Mouse (Mus musculus) liver, embryonic 11.5 days (tissue): ENCODE results near the gene Spon1. TPM values are rescaled to one million over a fixed set of nuclear protein-coding genes. Genes with fewer than 3 reads are reported as not detected.

Experiments used
- ATAC-seq: fragments of 200-750 bp; cut with Nextera tagmentation; replicated peaks from 2 replicates; pipeline ENCODE4 v1.8.0; 2017; ENCODE audit warnings: moderate number of reproducible peaks, mild to moderate bottlenecking, moderate TSS enrichment, moderate library complexity; ENCODE audit not compliant: low FRiP score
- DNase-seq: peaks from one replicate; pipeline ENCODE4 v3.0.0-alpha.2; 2017; ENCODE audit warnings: low spot score
- H3K27ac ChIP-seq: fragments of 300-500 bp; sonication (generic); 2 replicates; pipeline ENCODE4 v1.5.1; 2014; ENCODE audit warnings: mild to moderate bottlenecking, low read depth, low read length, control low read depth
- H3K27me3 ChIP-seq: fragments of 300-500 bp; sonication (generic); replicated peaks from 2 replicates; pipeline ENCODE4 v1.6.1; 2014; ENCODE audit warnings: low read length, mixed read lengths; ENCODE audit not compliant: control insufficient read depth, insufficient read depth
- H3K36me3 ChIP-seq: fragments of 300-500 bp; sonication (generic); 2 replicates; pipeline ENCODE4 v1.6.1; 2014; ENCODE audit warnings: mild to moderate bottlenecking, low read length, moderate library complexity, mixed read lengths; ENCODE audit not compliant: control insufficient read depth, insufficient read depth
- H3K4me1 ChIP-seq: fragments of 300-500 bp; sonication (generic); replicated peaks from 2 replicates; pipeline ENCODE4 v1.6.1; 2014; ENCODE audit warnings: low read length, mixed read lengths; ENCODE audit not compliant: control insufficient read depth, insufficient read depth
- H3K4me2 ChIP-seq: fragments of 300-500 bp; sonication (generic); 2 replicates; pipeline ENCODE4 v1.6.1; 2014; ENCODE audit warnings: mild to moderate bottlenecking, control low read depth, moderate library complexity
- H3K4me3 ChIP-seq: fragments of 300-500 bp; sonication (generic); 2 replicates; pipeline ENCODE4 v1.5.1; 2014; ENCODE audit warnings: low read depth, low read length, control low read depth
- H3K9ac ChIP-seq: fragments of 300-500 bp; sonication (generic); 2 replicates; pipeline ENCODE4 v1.6.1; 2014; ENCODE audit warnings: low read depth, low read length, control low read depth
- H3K9me3 ChIP-seq: fragments of 300-500 bp; sonication (generic); 2 replicates; pipeline ENCODE4 v1.6.1; 2016; ENCODE audit warnings: low read length, inconsistent platforms, mixed read lengths; ENCODE audit not compliant: control insufficient read depth
- WGBS: fragments of 180-500 bp; shearing (Covaris S2); extraction: QIAGEN DNeasy Blood & Tissue Kit; methylation state at CpG from one replicate; pipeline ENCODE4 v1.1.7; 2014; 5-methylcytosine and 5-hydroxymethylcytosine counted together
- polyA plus RNA-seq: library from polyadenylated mRNA; unstranded; fragments of >200 nt; fragmentation: Nextera tagmentation; extraction: Ambion mirVana; gene quantifications from 2 replicates; pipeline ENCODE4 v1.2.1, GENCODE M21; 2014

Gene Spon1
- polyA plus RNA-seq, 1 experiment from 2014 or later: 7.9 TPM

DNA sequence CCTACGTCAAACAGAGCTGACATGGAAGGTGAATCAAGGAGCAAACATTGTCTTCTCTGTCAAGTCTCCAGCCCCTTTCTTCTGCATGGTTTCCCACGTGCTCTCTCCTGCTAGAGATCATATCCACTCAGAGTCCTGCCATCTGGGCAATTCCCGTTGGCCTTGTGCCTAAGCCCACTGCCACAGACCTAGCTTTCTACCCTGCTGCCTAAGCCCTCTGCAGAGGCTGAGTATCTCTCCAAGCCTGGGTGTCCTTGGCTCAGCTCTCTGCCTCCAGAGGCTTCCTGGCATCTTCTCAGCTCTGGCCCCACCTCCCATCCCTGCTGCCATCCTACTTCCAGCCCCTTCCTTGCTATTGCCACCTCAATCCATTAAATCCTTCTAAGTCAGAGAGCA, 195.7 kb downstream of the Spon1 start:
- H3K4me2 ChIP-seq: no peak overlapping the region
- H3K9ac ChIP-seq: no peak overlapping the region
- no peak overlapping the region for H3K4me3 ChIP-seq
- no peaks in the 10 kb centered on the region for H3K9me3 ChIP-seq
- no peaks in the 10 kb centered on the region for H3K4me1 ChIP-seq
- ATAC-seq: no peak
- no peaks in the 10 kb centered on the region for H3K27me3 ChIP-seq
- 77% methylated on average over 3 of the region's 3 CpGs for WGBS
- no peak overlapping the region for H3K27ac ChIP-seq
- H3K36me3 ChIP-seq: no peaks in the 10 kb centered on the region
- DNase-seq: no peak

DNA sequence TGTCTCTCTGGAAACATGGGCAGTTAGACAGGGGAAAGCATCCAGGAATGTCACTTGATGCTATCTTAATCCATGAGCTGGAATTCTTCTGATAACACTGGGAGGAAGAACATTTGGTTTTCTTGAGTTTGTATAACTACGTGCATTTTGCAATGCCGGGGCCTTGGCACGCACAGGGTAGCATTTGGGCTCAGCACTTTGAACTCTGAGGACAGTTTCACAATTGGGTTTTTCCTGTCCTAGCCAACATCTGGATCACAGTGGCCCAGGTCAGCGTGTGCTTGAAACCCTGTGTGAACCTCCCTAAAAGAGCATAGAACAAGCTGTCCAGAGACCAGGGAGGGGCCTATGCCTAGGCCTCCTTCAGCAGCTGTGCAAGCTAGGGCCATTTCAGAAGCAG, 196.3 kb downstream of the Spon1 start:
- DNase-seq (no peak), ATAC-seq (no peak)
- Histone ChIP-seq H3K36me3 (no peaks in the 10 kb centered on the region), H3K27ac (no peak overlapping the region), H3K9ac (no peak overlapping the region), H3K4me2 (no peak overlapping the region), H3K27me3 (no peaks in the 10 kb centered on the region), H3K9me3 (no peaks in the 10 kb centered on the region), H3K4me1 (no peaks in the 10 kb centered on the region), H3K4me3 (no peak overlapping the region)
- 81% methylated on average over 4 of the region's 4 CpGs for WGBS

DNA sequence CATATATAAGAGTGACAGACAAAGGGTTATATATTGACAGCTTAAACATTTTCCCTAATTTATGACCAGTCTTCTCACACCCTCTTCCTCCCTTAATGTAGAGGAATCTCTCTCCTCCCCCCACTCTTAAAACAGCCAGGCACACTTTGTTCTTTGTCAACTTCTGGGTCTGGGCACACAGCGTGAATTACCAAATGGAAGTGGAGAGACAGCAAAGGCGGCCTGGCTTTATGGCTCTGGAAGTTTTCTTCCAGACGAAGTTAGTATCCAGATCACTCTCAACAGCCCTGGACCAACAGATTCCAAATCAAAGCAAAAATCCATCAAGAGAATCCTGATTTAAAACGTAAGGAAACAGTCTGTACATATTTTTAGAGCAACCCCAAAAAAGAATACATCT, 198.0 kb downstream of the Spon1 start:
- Histone ChIP-seq H3K4me1 (no peaks in the 10 kb centered on the region), H3K27me3 (no peaks in the 10 kb centered on the region), H3K9me3 (no peaks in the 10 kb centered on the region), H3K36me3 (no peaks in the 10 kb centered on the region), H3K27ac (no peak overlapping the region), H3K4me2 (no peak overlapping the region), H3K4me3 (no peak overlapping the region), H3K9ac (no peak overlapping the region)
- ATAC-seq (no peak), DNase-seq (no peak)
- 57% methylated on average over 4 of the region's 4 CpGs for WGBS

DNA sequence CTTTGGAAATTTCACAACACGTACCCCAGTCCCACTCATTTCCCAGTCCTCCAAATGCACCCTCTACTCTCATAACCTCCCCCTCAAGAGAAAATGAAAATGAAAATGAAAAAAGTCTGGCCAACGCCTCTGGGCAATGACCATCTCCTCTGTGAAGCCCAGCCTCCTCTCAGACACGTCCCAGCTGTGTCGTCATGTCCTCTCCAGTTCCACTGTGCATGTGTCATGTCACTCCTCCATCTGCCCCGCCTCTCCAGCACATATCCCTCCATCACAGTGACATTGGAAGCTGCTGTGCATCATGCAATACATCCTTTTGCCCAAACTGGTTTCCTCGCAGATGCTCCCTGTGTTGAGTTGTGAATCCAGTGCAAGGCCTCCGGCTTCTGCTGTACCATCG, 199.8 kb downstream of the Spon1 start:
- WGBS: 76% methylated on average over 8 of the region's 8 CpGs
- DNase-seq: no peak

DNA sequence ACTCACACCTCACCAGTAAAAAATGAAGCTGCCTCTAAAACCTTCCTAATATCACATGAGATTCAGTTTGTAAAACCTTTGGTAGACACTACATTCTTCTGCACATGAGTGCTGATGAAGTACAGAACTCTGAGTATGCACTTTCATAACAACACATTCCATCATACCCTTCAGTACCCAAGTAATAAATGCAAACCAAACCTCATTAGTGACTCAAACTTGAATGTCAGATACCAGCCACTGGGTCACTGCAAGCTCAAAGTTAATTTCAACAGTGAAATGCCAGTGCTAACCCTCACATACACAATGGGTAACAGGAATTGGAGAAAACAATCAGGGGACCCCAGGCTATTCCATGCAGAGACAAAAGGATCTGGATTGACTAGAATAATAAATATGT, 203.4 kb downstream of the Spon1 start:
- H3K36me3 ChIP-seq: no peaks in the 10 kb centered on the region
- no peak overlapping the region for H3K4me2 ChIP-seq
- H3K27ac ChIP-seq: no peak overlapping the region
- H3K9ac ChIP-seq: no peak overlapping the region
- no peak for ATAC-seq
- DNase-seq: no peak
- H3K9me3 ChIP-seq: peaks cover 6% of the 10 kb centered on the region; the same call in 1 of the 2 replicates
- H3K4me1 ChIP-seq: no peaks in the 10 kb centered on the region
- no peak overlapping the region for H3K4me3 ChIP-seq
- no peaks in the 10 kb centered on the region for H3K27me3 ChIP-seq

More for the DNA sequence above, 199.8 kb downstream of the Spon1 start:
- H3K4me1 ChIP-seq: no peaks in the 10 kb centered on the region
- H3K27me3 ChIP-seq: no peaks in the 10 kb centered on the region
- H3K4me2 ChIP-seq: no peak overlapping the region
- H3K36me3 ChIP-seq: no peaks in the 10 kb centered on the region
- no peak overlapping the region for H3K9ac ChIP-seq
- H3K4me3 ChIP-seq: no peak overlapping the region
- H3K27ac ChIP-seq: no peak overlapping the region
- ATAC-seq: no peak
- H3K9me3 ChIP-seq: no peaks in the 10 kb centered on the region

DNA sequence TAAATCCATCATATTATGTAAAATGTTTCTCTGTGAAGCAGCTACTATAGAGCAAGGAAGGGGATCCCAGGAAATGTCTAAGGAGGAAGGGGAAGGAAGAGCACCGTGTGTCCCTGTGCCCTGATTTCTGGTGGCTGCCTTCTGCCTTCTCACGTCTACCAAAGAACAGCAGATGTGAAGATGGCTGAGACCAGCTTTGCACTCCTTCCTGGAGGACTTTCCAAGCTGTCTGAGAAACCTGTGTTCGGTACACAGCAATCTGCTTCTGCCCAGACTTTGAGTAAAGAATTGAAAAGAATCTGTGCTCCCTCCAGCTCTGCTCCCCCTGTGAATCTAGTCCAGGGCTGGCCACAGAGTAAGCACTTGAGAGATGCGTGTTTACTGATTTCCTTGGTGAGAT, 206.7 kb downstream of the Spon1 start:
- Histone ChIP-seq H3K4me1 (no peaks in the 10 kb centered on the region), H3K27me3 (no peaks in the 10 kb centered on the region), H3K27ac (no peak overlapping the region), H3K4me3 (no peak overlapping the region), H3K9me3 (peaks cover 6% of the 10 kb centered on the region; the same call in 1 of the 2 replicates), H3K36me3 (no peaks in the 10 kb centered on the region), H3K9ac (no peak overlapping the region), H3K4me2 (no peak overlapping the region)
- 78% methylated on average over 4 of the region's 4 CpGs for WGBS
- ATAC-seq: no peak
- DNase-seq: no peak

DNA sequence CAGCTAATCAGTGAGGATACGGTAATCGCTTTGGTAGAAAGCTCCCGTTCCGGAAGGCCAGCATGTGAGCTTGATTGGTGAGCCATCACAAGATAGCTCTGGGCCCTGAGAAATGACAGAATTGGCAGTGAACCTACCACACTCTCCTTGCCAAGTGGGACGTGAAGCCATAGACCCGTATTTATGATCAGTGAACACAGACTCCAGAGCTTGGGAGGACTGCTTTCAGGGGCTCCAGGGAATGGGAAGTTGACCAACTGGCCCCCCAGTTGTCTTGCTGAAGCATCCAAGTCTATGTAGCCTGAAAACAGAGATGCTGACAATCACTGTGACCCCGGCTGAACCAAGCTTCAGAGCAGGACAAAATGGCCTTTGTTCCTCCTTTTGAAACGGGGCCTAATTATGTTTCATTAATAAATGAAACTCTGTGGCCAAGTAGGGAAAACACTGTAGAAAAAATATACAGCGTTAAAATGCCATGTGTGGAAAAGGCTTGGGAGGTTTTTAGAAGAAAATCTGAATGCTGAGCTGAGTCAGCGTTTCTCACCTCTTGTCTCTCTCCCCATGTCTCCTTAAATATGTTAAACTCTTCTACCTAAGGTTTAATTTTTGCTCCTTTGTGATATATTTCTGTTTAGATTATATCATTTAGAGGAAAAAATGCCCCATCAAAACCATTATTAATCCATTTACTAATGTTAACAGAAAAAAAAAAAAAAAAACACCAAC, 220.8 kb downstream of the Spon1 start:
- H3K27ac ChIP-seq: no peak overlapping the region
- DNase-seq: no peak
- no peaks in the 10 kb centered on the region for H3K4me1 ChIP-seq
- no peaks in the 10 kb centered on the region for H3K36me3 ChIP-seq
- no peak for ATAC-seq
- no peak overlapping the region for H3K4me3 ChIP-seq
- WGBS: 81% methylated on average over 10 of the region's 10 CpGs
- H3K9ac ChIP-seq: no peak overlapping the region
- no peaks in the 10 kb centered on the region for H3K9me3 ChIP-seq
- no peak overlapping the region for H3K4me2 ChIP-seq
- no peaks in the 10 kb centered on the region for H3K27me3 ChIP-seq

DNA sequence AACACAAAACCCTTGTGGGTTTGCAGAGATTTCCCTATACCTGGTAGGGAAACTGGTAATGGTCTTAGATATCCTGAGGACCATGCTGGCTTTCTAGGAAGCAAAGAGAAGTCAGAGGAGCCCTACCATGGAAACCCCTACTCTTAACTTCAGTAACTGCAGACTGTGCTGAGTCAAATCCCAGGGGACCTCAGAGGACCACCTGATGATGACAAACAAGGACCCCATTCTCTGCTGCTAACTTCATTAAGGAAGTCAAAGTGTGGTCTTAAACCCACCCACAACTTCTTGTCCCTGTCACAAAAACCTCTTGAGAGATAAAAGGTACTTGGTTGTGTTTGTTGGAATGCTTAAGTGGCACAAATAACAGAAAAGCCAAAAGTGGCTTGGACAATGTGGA, 222.4 kb downstream of the Spon1 start:
- no peak for ATAC-seq
- Histone ChIP-seq H3K4me1 (no peaks in the 10 kb centered on the region), H3K9me3 (no peaks in the 10 kb centered on the region), H3K27ac (no peak overlapping the region), H3K9ac (no peak overlapping the region), H3K27me3 (no peaks in the 10 kb centered on the region), H3K4me3 (no peak overlapping the region), H3K4me2 (no peak overlapping the region), H3K36me3 (no peaks in the 10 kb centered on the region)
- no peak for DNase-seq

DNA sequence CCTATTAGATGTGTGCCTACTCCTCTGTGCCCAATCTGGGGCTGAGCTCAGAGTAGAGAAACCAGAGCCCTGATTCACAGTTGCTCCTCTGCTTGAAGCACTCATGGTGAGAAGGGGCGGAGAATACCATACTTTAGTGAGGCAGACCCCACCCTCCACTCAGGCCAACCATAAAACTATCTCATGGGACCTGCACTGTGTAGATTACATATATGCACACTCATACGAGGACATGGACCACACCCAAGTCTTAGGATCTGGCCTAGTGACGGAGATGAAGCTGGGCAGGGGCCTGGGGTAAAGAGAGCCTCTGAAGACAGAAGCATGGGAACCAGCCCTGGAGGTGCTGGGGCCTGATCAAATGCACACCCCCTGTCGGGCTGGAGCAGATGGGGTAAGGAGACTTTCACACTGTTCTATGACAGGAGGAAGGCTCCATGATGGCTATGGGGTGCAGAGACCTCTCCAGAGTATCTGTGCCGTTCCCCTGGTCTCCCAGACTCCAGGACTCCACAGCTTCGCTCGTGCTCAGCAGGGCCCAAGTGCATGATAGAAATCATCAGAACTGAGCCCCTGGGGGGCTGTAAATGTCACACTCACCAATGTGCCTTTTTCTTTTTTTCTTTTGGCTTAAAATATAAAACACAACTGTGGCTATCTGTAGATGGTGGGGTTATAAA, 232.0 kb downstream of the Spon1 start:
- no peak for DNase-seq
- Histone ChIP-seq H3K4me2 (no peak overlapping the region), H3K9ac (no peak overlapping the region), H3K27ac (no peak overlapping the region), H3K9me3 (no peaks in the 10 kb centered on the region), H3K36me3 (no peaks in the 10 kb centered on the region), H3K27me3 (no peaks in the 10 kb centered on the region), H3K4me1 (no peaks in the 10 kb centered on the region), H3K4me3 (no peak overlapping the region)
- 64% methylated on average over 7 of the region's 7 CpGs for WGBS
- peak; percentile 98 for ATAC-seq
